Mouse (Mus musculus) forebrain, embryonic 12.5 days (tissue): ENCODE results near the gene Col6a1. TPM values are rescaled to one million over a fixed set of nuclear protein-coding genes. Genes with fewer than 3 reads are reported as not detected.
A peak's percentile ranks its signal among the peaks of the same experiment; 100 is the strongest.
"Not testable (repeated sequence)": the region's sequence is repeated elsewhere in the genome, so short reads cannot be mapped to it uniquely, and the experiment has no call there.

Experiments used
- ATAC-seq: fragments of 200-750 bp; cut with Nextera tagmentation; 2 replicates; pipeline ENCODE4 v1.8.0; 2017; ENCODE audit warnings: moderate TSS enrichment; ENCODE audit not compliant: low FRiP score
- H3K27ac ChIP-seq: fragments of 300-500 bp; sonication (generic); 2 replicates; pipeline ENCODE4 v1.5.1; 2016; ENCODE audit warnings: mild to moderate bottlenecking
- H3K27me3 ChIP-seq: fragments of 300-500 bp; sonication (generic); 2 replicates; pipeline ENCODE4 v1.6.1; 2016; ENCODE audit warnings: mild to moderate bottlenecking
- H3K36me3 ChIP-seq: fragments of 300-500 bp; sonication (generic); replicated peaks from 2 replicates; pipeline ENCODE4 v1.6.1; 2016; ENCODE audit warnings: mild to moderate bottlenecking
- H3K4me1 ChIP-seq: fragments of 300-500 bp; sonication (generic); 2 replicates; pipeline ENCODE4 v1.6.1; 2016
- H3K4me2 ChIP-seq: fragments of 300-500 bp; sonication (generic); 2 replicates; pipeline ENCODE4 v1.6.1; 2016; ENCODE audit warnings: mild to moderate bottlenecking, moderate library complexity
- H3K4me3 ChIP-seq: fragments of 300-500 bp; sonication (generic); replicated peaks from 2 replicates; pipeline ENCODE4 v1.5.1; 2016; ENCODE audit warnings: mild to moderate bottlenecking
- H3K9ac ChIP-seq: fragments of 300-500 bp; sonication (generic); 2 replicates; pipeline ENCODE4 v1.6.1; 2016; ENCODE audit warnings: mild to moderate bottlenecking
- H3K9me3 ChIP-seq: fragments of 300-500 bp; sonication (generic); 2 replicates; pipeline ENCODE4 v1.6.1; 2016
- WGBS: fragments of 180-500 bp; shearing (Covaris S2); methylation state at CpG from one replicate; pipeline ENCODE4 v1.1.7; 2016; 5-methylcytosine and 5-hydroxymethylcytosine counted together
- polyA plus RNA-seq: library from polyadenylated mRNA; unstranded; fragments of >200 nt; fragmentation: Nextera tagmentation; extraction: Ambion mirVana; gene quantifications from 2 replicates; pipeline ENCODE4 v1.2.1, GENCODE M21; 2016

The Col6a1 gene
- polyA plus RNA-seq, result 11.2 and 14.7 TPM in 2 replicates

DNA sequence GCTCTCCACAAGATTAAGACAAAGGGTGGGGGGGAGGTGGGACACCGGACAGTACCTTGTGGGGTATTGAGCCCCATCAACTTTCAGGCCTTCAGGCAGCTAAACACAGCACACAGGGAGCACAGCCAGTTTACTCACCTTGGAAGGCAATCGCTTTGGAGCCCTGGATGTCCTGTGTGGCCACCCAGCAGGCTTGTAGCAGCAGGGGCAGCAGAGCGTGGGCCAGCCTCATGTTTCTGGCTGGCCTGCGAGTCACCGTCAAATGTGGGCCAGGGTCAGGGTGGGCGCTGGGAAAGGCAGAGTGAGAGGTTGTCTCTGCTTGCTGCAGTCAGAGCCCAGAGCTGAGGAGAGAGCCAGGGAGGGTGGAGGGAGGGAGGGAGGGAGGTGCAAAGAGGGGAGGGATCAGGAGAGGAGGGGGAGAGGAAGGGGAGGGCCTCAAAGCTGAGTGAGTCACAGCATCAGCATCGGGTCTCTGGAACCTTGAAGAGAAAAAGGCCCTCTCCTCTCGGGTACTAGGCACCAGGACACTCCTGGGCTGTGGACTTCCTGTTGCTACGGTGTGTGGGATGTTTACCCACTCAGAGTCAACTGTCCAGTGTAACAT, at the start of gene Col6a1:
Gene Col6a1, minus strand, starts transcription at position 487 of the 604 bp plus-strand sequence.
- Histone ChIP-seq H3K27ac (no peak within 1 kb of the TSS), H3K27me3 (no peaks in the 10 kb centered on the region), H3K9me3 (no peaks in the 10 kb centered on the region), H3K4me3 (no peak within 1 kb of the TSS), H3K9ac (no peak within 1 kb of the TSS; the same call in 1 of the 2 replicates), H3K4me1 (no peaks in the 10 kb centered on the region; the same call in 1 of the 2 replicates), H3K36me3 (no peaks in the 10 kb centered on the region), H3K4me2 (no peak within 1 kb of the TSS)
- no peak for ATAC-seq
- WGBS, result 32% methylated on average over 9 of the region's 9 CpGs

DNA sequence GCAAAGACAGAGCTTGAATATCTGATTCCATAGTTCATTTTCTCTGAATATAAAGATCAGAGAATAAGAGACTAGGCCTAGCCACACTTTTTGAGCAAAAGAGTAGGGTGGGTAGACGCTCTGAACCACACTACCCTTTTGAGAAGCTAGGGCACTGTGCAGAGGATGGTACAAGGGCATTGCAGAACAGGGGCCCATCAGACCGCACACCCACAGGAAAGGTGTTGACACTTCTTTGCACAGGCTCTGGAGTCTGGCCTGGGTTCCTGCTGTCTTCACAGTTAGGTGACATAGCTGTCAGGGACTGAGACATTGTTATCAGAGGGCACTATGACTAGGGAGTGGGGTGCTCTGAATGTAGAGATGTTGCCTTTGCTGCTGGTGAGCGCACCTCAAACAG, 45.7 kb upstream of the Col6a1 start:
- peaks cover 20% of the 10 kb centered on the region; the same call in 1 of the 2 replicates for H3K36me3 ChIP-seq
- H3K4me2 ChIP-seq, result no peak overlapping the region
- H3K27ac ChIP-seq, result no peak overlapping the region
- WGBS, result 95% methylated on average over 3 of the region's 3 CpGs
- no peaks in the 10 kb centered on the region for H3K9me3 ChIP-seq
- H3K4me3 ChIP-seq, result no peak overlapping the region
- no peaks in the 10 kb centered on the region for H3K4me1 ChIP-seq
- no peaks in the 10 kb centered on the region for H3K27me3 ChIP-seq
- H3K9ac ChIP-seq, result no peak overlapping the region
- no peak for ATAC-seq

GRCm38 (mm10) chr10:76771086-76771485, 45.1 kb upstream of the Col6a1 start:
- Histone ChIP-seq H3K27ac (no peak overlapping the region), H3K4me2 (no peak overlapping the region), H3K4me3 (no peak overlapping the region), H3K27me3 (no peaks in the 10 kb centered on the region), H3K9me3 (no peaks in the 10 kb centered on the region), H3K9ac (no peak overlapping the region), H3K4me1 (no peaks in the 10 kb centered on the region), H3K36me3 (peaks cover 23% of the 10 kb centered on the region; the same call in 1 of the 2 replicates)
- no peak for ATAC-seq
- WGBS, result 46% methylated on average over 5 of the region's 5 CpGs

- Histone ChIP-seq H3K4me1 (no peaks in the 10 kb centered on the region), H3K9me3 (no peaks in the 10 kb centered on the region), H3K27ac (no peak overlapping the region), H3K27me3 (no peaks in the 10 kb centered on the region), H3K9ac (no peak overlapping the region), H3K4me3 (no peak overlapping the region), H3K4me2 (no peak overlapping the region), H3K36me3 (peaks cover 30% of the 10 kb centered on the region; the same call in 1 of the 2 replicates)
- WGBS, result 89% methylated on average over 6 of the region's 6 CpGs
- no peak for ATAC-seq
These were observed 43.6 kb upstream of the Col6a1 start for GRCm38 (mm10) chr10:76769581-76769980.

DNA sequence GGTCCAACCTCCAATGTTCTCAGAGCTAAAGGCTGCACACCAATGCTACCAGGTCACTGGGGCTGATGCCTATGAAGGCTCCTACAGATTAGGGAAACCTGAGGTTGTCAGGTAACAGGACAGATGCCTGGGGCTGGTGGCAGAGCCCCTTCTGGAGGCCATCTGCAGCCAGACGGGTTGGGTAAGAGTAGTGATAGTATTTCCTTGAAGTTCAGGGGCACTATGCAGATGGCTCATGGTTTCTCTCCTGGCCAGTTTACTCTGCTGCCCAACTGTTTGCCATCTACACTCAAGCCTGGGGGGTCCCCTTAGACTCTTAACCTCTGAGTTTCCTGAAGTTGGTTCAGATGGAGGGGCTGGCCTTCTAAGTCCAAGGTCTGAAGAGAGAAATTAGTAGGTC, 40.2 kb upstream of the Col6a1 start:
- Histone ChIP-seq H3K36me3 (peaks cover 27% of the 10 kb centered on the region; the same call in 1 of the 2 replicates), H3K27me3 (no peaks in the 10 kb centered on the region), H3K27ac (no peak overlapping the region), H3K9ac (no peak overlapping the region), H3K4me2 (no peak overlapping the region), H3K9me3 (no peaks in the 10 kb centered on the region), H3K4me1 (no peaks in the 10 kb centered on the region), H3K4me3 (no peak overlapping the region)
- 94% methylated on average over 1 of the region's 1 CpGs for WGBS
- no peak for ATAC-seq

GRCm38 (mm10) chr10:76764927-76765326, 39.0 kb upstream of the Col6a1 start:
- H3K4me3 ChIP-seq, result no peak overlapping the region
- no peaks in the 10 kb centered on the region for H3K9me3 ChIP-seq
- H3K9ac ChIP-seq, result no peak overlapping the region
- WGBS, result 92% methylated on average over 4 of the region's 4 CpGs
- no peak overlapping the region for H3K27ac ChIP-seq
- H3K27me3 ChIP-seq, result no peaks in the 10 kb centered on the region
- H3K36me3 ChIP-seq, result peaks cover 21% of the 10 kb centered on the region; the same call in 1 of the 2 replicates
- H3K4me1 ChIP-seq, result no peaks in the 10 kb centered on the region
- no peak for ATAC-seq
- no peak overlapping the region for H3K4me2 ChIP-seq

- Histone ChIP-seq H3K9ac (no peak overlapping the region), H3K27me3 (no peaks in the 10 kb centered on the region), H3K4me1 (no peaks in the 10 kb centered on the region), H3K27ac (no peak overlapping the region), H3K9me3 (no peaks in the 10 kb centered on the region), H3K4me3 (no peak overlapping the region), H3K36me3 (peaks cover 19% of the 10 kb centered on the region; the same call in 1 of the 2 replicates), H3K4me2 (no peak overlapping the region)
- WGBS, result 92% methylated on average over 12 of the region's 12 CpGs
- ATAC-seq, result no peak
These were observed 37.0 kb upstream of the Col6a1 start for GRCm38 (mm10) chr10:76763016-76763415.

- Histone ChIP-seq H3K27ac (no peak overlapping the region), H3K9me3 (no peaks in the 10 kb centered on the region), H3K4me3 (no peak overlapping the region), H3K36me3 (peaks cover 16% of the 10 kb centered on the region; the same call in 1 of the 2 replicates), H3K4me1 (no peaks in the 10 kb centered on the region), H3K27me3 (no peaks in the 10 kb centered on the region), H3K9ac (no peak overlapping the region), H3K4me2 (no peak overlapping the region)
- WGBS, result 94% methylated on average over 7 of the region's 7 CpGs
- ATAC-seq, result no peak
These were observed 36.4 kb upstream of the Col6a1 start for GRCm38 (mm10) chr10:76762411-76762810.

- no peaks in the 10 kb centered on the region for H3K27me3 ChIP-seq
- no peak overlapping the region for H3K4me2 ChIP-seq
- WGBS, result 93% methylated on average over 5 of the region's 5 CpGs
- ATAC-seq, result no peak
- no peaks in the 10 kb centered on the region for H3K4me1 ChIP-seq
- H3K4me3 ChIP-seq, result no peak overlapping the region
- H3K9me3 ChIP-seq, result no peaks in the 10 kb centered on the region
- no peaks in the 10 kb centered on the region for H3K36me3 ChIP-seq
- H3K27ac ChIP-seq, result no peak overlapping the region
- H3K9ac ChIP-seq, result no peak overlapping the region
These were observed 33.9 kb upstream of the Col6a1 start for GRCm38 (mm10) chr10:76759878-76760277.

GRCm38 (mm10) chr10:76753640-76754039, 27.7 kb upstream of the Col6a1 start:
- WGBS, result 82% methylated on average over 3 of the region's 3 CpGs
- 0 out of 2 replicates have a peak, but pooled peaks cover 5% of the 10 kb centered on the region for H3K9me3 ChIP-seq
- no peaks in the 10 kb centered on the region for H3K27me3 ChIP-seq
- H3K27ac ChIP-seq, result no peak overlapping the region
- H3K4me3 ChIP-seq, result no peak overlapping the region
- H3K9ac ChIP-seq, result no peak overlapping the region
- no peaks in the 10 kb centered on the region for H3K36me3 ChIP-seq
- no peak for ATAC-seq
- H3K4me2 ChIP-seq, result no peak overlapping the region
- H3K4me1 ChIP-seq, result no peaks in the 10 kb centered on the region

- 72% methylated on average over 11 of the region's 11 CpGs for WGBS
- not testable (repeated sequence) for H3K4me1 ChIP-seq, H3K27ac ChIP-seq, H3K9me3 ChIP-seq, H3K36me3 ChIP-seq, H3K27me3 ChIP-seq, H3K4me2 ChIP-seq, ATAC-seq, H3K4me3 ChIP-seq, H3K9ac ChIP-seq
These were observed 18.3 kb upstream of the Col6a1 start for GRCm38 (mm10) chr10:76744267-76744666.

DNA sequence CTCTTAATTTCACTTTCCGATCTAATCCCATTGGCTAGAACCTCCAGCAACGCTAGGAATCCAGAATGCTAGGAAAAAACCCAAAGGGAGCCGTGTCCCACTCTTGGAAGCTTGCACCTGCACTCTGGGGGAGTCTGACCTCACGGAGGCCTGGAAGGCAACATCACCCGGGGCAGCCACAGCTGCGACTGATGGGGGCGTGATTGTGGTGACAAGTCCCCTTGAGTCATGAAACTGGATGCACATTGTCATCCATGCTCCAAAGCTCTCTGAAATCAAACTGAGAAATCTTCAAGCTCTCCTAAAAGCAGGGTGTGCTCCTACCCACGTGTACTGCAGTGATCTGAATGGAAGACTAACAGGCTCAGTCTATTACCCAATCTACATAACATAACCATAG, 10.8 kb upstream of the Col6a1 start:
- no peak overlapping the region for H3K9ac ChIP-seq
- H3K9me3 ChIP-seq, result no peaks in the 10 kb centered on the region
- no peak overlapping the region for H3K27ac ChIP-seq
- no peaks in the 10 kb centered on the region for H3K36me3 ChIP-seq
- WGBS, result 64% methylated on average over 8 of the region's 8 CpGs
- peaks cover 12% of the 10 kb centered on the region for H3K4me1 ChIP-seq
- no peak overlapping the region for H3K4me2 ChIP-seq
- H3K4me3 ChIP-seq, result no peak overlapping the region
- H3K27me3 ChIP-seq, result 0 out of 2 replicates have a peak, but pooled peaks cover 5% of the 10 kb centered on the region
- ATAC-seq, result no peak

- Histone ChIP-seq H3K4me2 (no peak overlapping the region), H3K9me3 (no peaks in the 10 kb centered on the region), H3K9ac (no peak overlapping the region), H3K36me3 (no peaks in the 10 kb centered on the region), H3K4me3 (no peak overlapping the region), H3K27ac (no peak overlapping the region), H3K4me1 (peaks cover 12% of the 10 kb centered on the region), H3K27me3 (0 out of 2 replicates have a peak, but pooled peaks cover 5% of the 10 kb centered on the region)
- peak; percentile 63; the same call in 1 of the 2 replicates for ATAC-seq
- 2% methylated on average over 4 of the region's 4 CpGs for WGBS
These were observed 9.0 kb upstream of the Col6a1 start for GRCm38 (mm10) chr10:76734979-76735378.
